Mouse (Mus musculus) E14TG2a.4 (cell line): ENCODE data around the gene Cnot11.

Source experiments
- H3K27me3 ChIP-seq: 2 replicates; pipeline ENCODE4 v1.6.1; 2014; ENCODE audit warnings: low read length, control low read depth; ENCODE audit not compliant: insufficient read depth
- H3K36me3 ChIP-seq: 2 replicates; pipeline ENCODE4 v1.6.1; 2014; ENCODE audit warnings: low read length, control low read depth; ENCODE audit not compliant: insufficient read depth
- H3K4me1 ChIP-seq: replicated peaks from 2 replicates; pipeline ENCODE4 v1.6.1; 2014; ENCODE audit warnings: low read depth, low read length, control low read depth
- H3K4me3 ChIP-seq: replicated peaks from 2 replicates; pipeline ENCODE4 v1.5.1; 2014; ENCODE audit warnings: mild to moderate bottlenecking, low read length
- H3K9me3 ChIP-seq: 2 replicates; pipeline ENCODE4 v1.6.1; 2014; ENCODE audit warnings: low read length, control low read depth
- CTCF ChIP-seq: conservative IDR thresholded peaks from 2 replicates; pipeline ENCODE4 v1.5.1; 2014; ENCODE audit warnings: low read length
- NANOG ChIP-seq: IDR thresholded peaks from 2 replicates; pipeline ENCODE4 v1.6.1; 2014; ENCODE audit warnings: borderline replicate concordance, low read length, mixed read lengths
- POU5F1 ChIP-seq: IDR thresholded peaks from 2 replicates; pipeline ENCODE4 v1.6.1; 2014; ENCODE audit warnings: low read length, borderline replicate concordance

Cnot11 gene

GRCm38 (mm10) chr1:39527432-39527831, 7.4 kb upstream of the Cnot11 start:
- no peak overlapping the region for H3K4me3 ChIP-seq
- TF ChIP-seq NANOG: no peak
- TF ChIP-seq CTCF: peak; percentile 92
- no peak for TF ChIP-seq POU5F1

GRCm38 (mm10) chr1:39528319-39528718, 6.5 kb upstream of the Cnot11 start:
- TF ChIP-seq CTCF (no peak), POU5F1 (peak; percentile 37; the same call in 1 of the 2 replicates), NANOG (peak; percentile 98)

More at GRCm38 (mm10) chr1:39527432-39527831, 7.4 kb upstream of the Cnot11 start:
- H3K36me3 ChIP-seq: no peaks in the 10 kb centered on the region
- peaks cover 78% of the 10 kb centered on the region for H3K4me1 ChIP-seq
- no peaks in the 10 kb centered on the region for H3K27me3 ChIP-seq
- no peaks in the 10 kb centered on the region for H3K9me3 ChIP-seq

GRCm38 (mm10) chr1:39530258-39530943, 4.4 kb upstream of the Cnot11 start:
- H3K4me3 ChIP-seq: peak overlapping the region; percentile 13; the same call in 1 of the 2 replicates
- TF ChIP-seq NANOG (no peak), CTCF (peak; percentile 95), POU5F1 (no peak)
- no peaks in the 10 kb centered on the region for H3K9me3 ChIP-seq
- H3K4me1 ChIP-seq: peaks cover 87% of the 10 kb centered on the region
- no peaks in the 10 kb centered on the region for H3K27me3 ChIP-seq
- no peaks in the 10 kb centered on the region for H3K36me3 ChIP-seq

More at GRCm38 (mm10) chr1:39528319-39528718, 6.5 kb upstream of the Cnot11 start:
- Histone ChIP-seq H3K4me3 (no peak overlapping the region), H3K36me3 (no peaks in the 10 kb centered on the region), H3K9me3 (no peaks in the 10 kb centered on the region), H3K4me1 (peaks cover 85% of the 10 kb centered on the region), H3K27me3 (no peaks in the 10 kb centered on the region)

- Histone ChIP-seq H3K27me3 (no peaks in the 10 kb centered on the region), H3K9me3 (no peaks in the 10 kb centered on the region), H3K4me1 (peaks cover 83% of the 10 kb centered on the region), H3K4me3 (no peak overlapping the region; the same call in 1 of the 2 replicates), H3K36me3 (no peaks in the 10 kb centered on the region)
- TF ChIP-seq CTCF (no peak), POU5F1 (no peak), NANOG (no peak)
Measured at GRCm38 (mm10) chr1:39531036-39531435, 3.8 kb upstream of the Cnot11 start.

- Histone ChIP-seq H3K27me3 (no peaks in the 10 kb centered on the region), H3K9me3 (no peaks in the 10 kb centered on the region), H3K4me1 (peaks cover 75% of the 10 kb centered on the region), H3K4me3 (peak overlapping the region; percentile 39; the same call in 1 of the 2 replicates), H3K36me3 (peaks cover 16% of the 10 kb centered on the region)
- peak; percentile 11; the same call in 1 of the 2 replicates for TF ChIP-seq POU5F1
- no peak for TF ChIP-seq CTCF
Measured at GRCm38 (mm10) chr1:39533917-39534316, 875 bp upstream of the Cnot11 start.

GRCm38 (mm10) chr1:39535515-39536311, 921 bp downstream of the Cnot11 start:
- H3K36me3 ChIP-seq: peaks cover 34% of the 10 kb centered on the region
- TF ChIP-seq CTCF (no peak), POU5F1 (no peak), NANOG (no peak)
- H3K4me1 ChIP-seq: peaks cover 58% of the 10 kb centered on the region
- no peaks in the 10 kb centered on the region for H3K27me3 ChIP-seq
- 0 out of 2 replicates have a peak, but pooled peaks cover 3% of the 10 kb centered on the region for H3K9me3 ChIP-seq
- H3K4me3 ChIP-seq: peak overlapping the region; percentile 98

- Histone ChIP-seq H3K9me3 (0 out of 2 replicates have a peak, but pooled peaks cover 3% of the 10 kb centered on the region), H3K27me3 (no peaks in the 10 kb centered on the region), H3K4me3 (peak overlapping the region; percentile 98), H3K36me3 (peaks cover 43% of the 10 kb centered on the region), H3K4me1 (peaks cover 50% of the 10 kb centered on the region)
- TF ChIP-seq NANOG (no peak), POU5F1 (no peak), CTCF (no peak)
Measured at GRCm38 (mm10) chr1:39536701-39537100, 1.9 kb downstream of the Cnot11 start.

- H3K4me1 ChIP-seq: peaks cover 42% of the 10 kb centered on the region
- H3K27me3 ChIP-seq: no peaks in the 10 kb centered on the region
- no peak for TF ChIP-seq CTCF
- no peak for TF ChIP-seq NANOG
- no peak for TF ChIP-seq POU5F1
- 0 out of 2 replicates have a peak, but pooled peaks cover 3% of the 10 kb centered on the region for H3K9me3 ChIP-seq
- H3K4me3 ChIP-seq: no peak overlapping the region; the same call in 1 of the 2 replicates
- H3K36me3 ChIP-seq: peaks cover 54% of the 10 kb centered on the region
Measured at GRCm38 (mm10) chr1:39537631-39538380, 3.0 kb downstream of the Cnot11 start.
